Mouse (Mus musculus) erythroblast, embryonic 14.5 days (primary cell): ENCODE results near the gene Cnot6.

Experiments
- GATA1 ChIP-seq: IDR thresholded peaks from 2 replicates; pipeline ENCODE4 v1.6.1; 2012; ENCODE audit warnings: low read length, inconsistent platforms, mixed read lengths
- TAL1 ChIP-seq: IDR thresholded peaks from 3 replicates; pipeline ENCODE4 v1.6.1; 2012; ENCODE audit warnings: low read length, inconsistent platforms, mixed read lengths

- TF ChIP-seq TAL1: no peak
- no peak for TF ChIP-seq GATA1
Observed at GRCm38 (mm10) chr11:49650113-49650993, 62.2 kb downstream of the Cnot6 start.
